Mouse (Mus musculus) heart, postnatal 4 days (tissue): ENCODE data around the gene Zfyve19. TPM values are rescaled to one million over a fixed set of nuclear protein-coding genes. Genes with fewer than 3 reads are reported as not detected.
A peak's percentile ranks its signal among the peaks of the same experiment; 100 is the strongest.

Source experiments
- DNase-seq: peaks from one replicate; pipeline ENCODE4 v3.0.0; 2021
- total RNA-seq, 2 experiments: library from RNA; stranded (reverse); gene quantifications; 2 replicates each; pipeline ENCODE4 v1.2.3; 2021

Gene Zfyve19
- total RNA-seq, 2 experiments from 2014 or later: 18.8 to 22.3 TPM

- DNase-seq: no peak
Observed at GRCm38 (mm10) chr2:119196316-119197108, 11.9 kb upstream of the Zfyve19 start.

GRCm38 (mm10) chr2:119197493-119197892 lies 10.9 kb upstream of the Zfyve19 start:
- no peak for DNase-seq

- no peak for DNase-seq
Observed at GRCm38 (mm10) chr2:119198049-119198448, 10.4 kb upstream of the Zfyve19 start.

- no peak for DNase-seq
Observed at GRCm38 (mm10) chr2:119198934-119199333, 9.5 kb upstream of the Zfyve19 start.

GRCm38 (mm10) chr2:119202914-119203453 lies 5.4 kb upstream of the Zfyve19 start:
- DNase-seq: peak; percentile 66

- no peak for DNase-seq
Observed at GRCm38 (mm10) chr2:119203871-119204460, 4.5 kb upstream of the Zfyve19 start.

GRCm38 (mm10) chr2:119207961-119208343 lies 465 bp upstream of the Zfyve19 start:
- no peak for DNase-seq

- DNase-seq: no peak
Observed at GRCm38 (mm10) chr2:119209176-119209507, 725 bp downstream of the Zfyve19 start.

GRCm38 (mm10) chr2:119229775-119230704 lies 21.6 kb downstream of the Zfyve19 start, which contains the start of gene Ppp1r14d:
Gene Ppp1r14d (minus strand): TSS chr2:119229906.
- no peak for DNase-seq

GRCm38 (mm10) chr2:119236682-119237209 lies 28.3 kb downstream of the Zfyve19 start:
- no peak for DNase-seq

- DNase-seq: peak; percentile 12
Observed at GRCm38 (mm10) chr2:119237210-119237870, 28.9 kb downstream of the Zfyve19 start, which contains the start of gene Spint1. Gene Spint1 (plus strand): TSS chr2:119237362.

- no peak for DNase-seq
Observed at GRCm38 (mm10) chr2:119237871-119238220, 29.4 kb downstream of the Zfyve19 start.

GRCm38 (mm10) chr2:119238671-119239070 lies 30.3 kb downstream of the Zfyve19 start:
- no peak for DNase-seq

- no peak for DNase-seq
Observed at GRCm38 (mm10) chr2:119240075-119240818, 31.8 kb downstream of the Zfyve19 start.

GRCm38 (mm10) chr2:119240819-119241186 lies 32.4 kb downstream of the Zfyve19 start:
- DNase-seq: no peak

GRCm38 (mm10) chr2:119242548-119242947 lies 34.1 kb downstream of the Zfyve19 start:
- DNase-seq: no peak

GRCm38 (mm10) chr2:119245246-119245645 lies 36.8 kb downstream of the Zfyve19 start:
- DNase-seq: no peak

GRCm38 (mm10) chr2:119247904-119248303 lies 39.5 kb downstream of the Zfyve19 start:
- DNase-seq: no peak

- no peak for DNase-seq
Observed at GRCm38 (mm10) chr2:119249592-119250061, 41.2 kb downstream of the Zfyve19 start.

GRCm38 (mm10) chr2:119250377-119250776 lies 42.0 kb downstream of the Zfyve19 start:
- no peak for DNase-seq
